Mouse (Mus musculus) ZHBTc4 (cell line): ENCODE results near the gene Vmn1r103.
"Not testable (repeated sequence)": the region's sequence is repeated elsewhere in the genome, so short reads cannot be mapped to it uniquely, and the experiment has no call there.

Experiments used
- DNase-seq: peaks from one replicate; pipeline ENCODE4 v3.0.0-alpha.2; 2011; ENCODE audit warnings: low read depth, low spot score

Vmn1r103 gene

GRCm38 (mm10) chr7:20510434-20510833 lies at the start of gene Vmn1r103:
Vmn1r103 (minus strand) TSS chr7:20510534.
- DNase-seq: not testable (repeated sequence)

DNA sequence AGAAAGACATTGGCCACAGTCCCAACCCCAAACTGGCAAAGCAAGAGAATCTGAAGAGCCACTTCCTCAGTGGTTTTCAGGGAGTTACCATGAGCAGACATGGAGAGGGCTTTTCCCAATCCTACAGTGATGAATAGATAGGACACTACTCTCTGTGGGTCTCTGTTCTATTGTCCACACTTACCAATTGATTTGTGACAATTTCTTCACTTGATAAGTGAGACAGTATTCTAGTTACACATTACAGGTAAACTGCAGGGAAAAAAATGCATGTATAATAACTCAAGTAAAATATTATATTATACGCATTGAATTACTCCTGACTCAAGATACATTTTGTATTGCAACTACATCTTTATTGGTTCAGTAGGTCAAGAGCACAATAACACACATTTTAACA lies 35.3 kb upstream of the Vmn1r103 start, which contains the start of gene Gm5726:
Gene Gm5726, minus strand, starts transcription at position 101 of the 400 bp plus-strand sequence.
- not testable (repeated sequence) for DNase-seq

DNA sequence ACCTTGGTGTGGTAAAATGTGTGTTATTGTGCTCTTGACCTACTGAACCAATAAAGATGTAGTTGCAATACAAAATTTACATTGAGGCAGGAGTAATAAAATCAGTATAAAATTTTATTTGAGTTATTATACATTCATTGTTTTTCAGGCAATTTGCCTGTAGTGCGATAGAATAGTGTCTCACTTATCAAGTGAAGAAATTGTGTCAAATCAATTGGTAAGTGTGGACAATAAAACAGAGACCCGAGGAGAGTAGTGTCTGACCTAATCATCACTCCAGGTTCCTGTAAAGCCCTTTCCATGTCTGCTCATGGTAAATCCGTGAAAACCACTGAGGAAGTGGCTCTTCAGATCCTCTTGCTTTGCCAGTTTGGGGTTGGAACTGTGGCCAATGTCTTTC lies 23.2 kb upstream of the Vmn1r103 start, which contains the start of gene Vmn1r104:
Gene Vmn1r104, plus strand, starts transcription at position 301 of the 400 bp plus-strand sequence.
- not testable (repeated sequence) for DNase-seq

DNA sequence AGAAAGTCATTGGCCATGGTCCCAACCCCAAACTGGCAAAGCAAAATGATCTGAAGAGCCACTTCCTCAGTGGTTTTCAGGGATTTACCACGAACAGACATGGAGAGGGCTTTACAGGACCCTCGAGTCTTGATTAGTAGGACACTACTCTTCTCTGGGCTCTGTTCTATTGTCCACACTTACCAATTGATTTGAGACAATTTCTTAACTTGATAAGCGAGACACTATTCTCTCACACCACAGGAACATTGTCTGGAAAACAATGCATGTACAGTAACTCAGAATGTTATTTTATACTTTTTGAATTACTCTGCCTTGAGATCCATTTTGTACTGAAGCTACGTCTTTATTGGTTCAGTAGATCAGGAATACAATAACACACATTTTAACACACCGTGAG lies 35.5 kb downstream of the Vmn1r103 start, which contains the start of gene Gm10670:
Gene Gm10670, minus strand, starts transcription at position 101 of the 400 bp plus-strand sequence.
- DNase-seq: not testable (repeated sequence)
